Mouse (Mus musculus) neural tube, embryonic 11.5 days (tissue): ENCODE measurements around the gene Dmrtb1. TPM values are rescaled to one million over a fixed set of nuclear protein-coding genes. Genes with fewer than 3 reads are reported as not detected.

Experiments used
- ATAC-seq: fragments of 200-750 bp; cut with Nextera tagmentation; 2 replicates; pipeline ENCODE4 v1.8.0; 2017; ENCODE audit warnings: moderate number of reproducible peaks, mild to moderate bottlenecking, moderate TSS enrichment, moderate library complexity; ENCODE audit not compliant: insufficient read depth, low FRiP score, low TSS enrichment
- DNase-seq: peaks from one replicate; pipeline ENCODE4 v3.0.0-alpha.2; 2015; ENCODE audit warnings: low spot score
- H3K27ac ChIP-seq: fragments of 300-500 bp; sonication (generic); 2 replicates; pipeline ENCODE4 v1.5.1; 2014; ENCODE audit warnings: low read depth, mild to moderate bottlenecking, low read length
- H3K27me3 ChIP-seq: fragments of 300-500 bp; sonication (generic); 2 replicates; pipeline ENCODE4 v1.6.1; 2014; ENCODE audit warnings: mild to moderate bottlenecking, low read length, mixed read lengths; ENCODE audit not compliant: control insufficient read depth, insufficient read depth
- H3K36me3 ChIP-seq: fragments of 300-500 bp; sonication (generic); 2 replicates; pipeline ENCODE4 v1.6.1; 2014; ENCODE audit warnings: mild to moderate bottlenecking, low read length, moderate library complexity, mixed read lengths; ENCODE audit not compliant: control insufficient read depth, insufficient read depth
- H3K4me1 ChIP-seq: fragments of 300-500 bp; sonication (generic); 2 replicates; pipeline ENCODE4 v1.6.1; 2014; ENCODE audit warnings: low read length, mixed read lengths; ENCODE audit not compliant: control insufficient read depth, insufficient read depth
- H3K4me2 ChIP-seq: fragments of 300-500 bp; sonication (generic); 2 replicates; pipeline ENCODE4 v1.6.1; 2014; ENCODE audit warnings: low read depth, mild to moderate bottlenecking, moderate library complexity
- H3K4me3 ChIP-seq: fragments of 300-500 bp; sonication (generic); 2 replicates; pipeline ENCODE4 v1.5.1; 2014; ENCODE audit warnings: low read depth, low read length
- H3K9ac ChIP-seq: fragments of 300-500 bp; sonication (generic); 2 replicates; pipeline ENCODE4 v1.6.1; 2014; ENCODE audit warnings: mild to moderate bottlenecking, low read length
- H3K9me3 ChIP-seq: fragments of 300-500 bp; sonication (generic); 2 replicates; pipeline ENCODE4 v1.6.1; 2016; ENCODE audit warnings: low read length; ENCODE audit not compliant: control insufficient read depth
- WGBS: fragments of 180-500 bp; shearing (Covaris S2); extraction: QIAGEN DNeasy Blood & Tissue Kit; methylation state at CpG from one replicate; pipeline ENCODE4 v1.1.7; 2014; 5-methylcytosine and 5-hydroxymethylcytosine counted together
- polyA plus RNA-seq: library from polyadenylated mRNA; unstranded; fragments of >200 nt; fragmentation: Nextera tagmentation; extraction: Ambion mirVana; gene quantifications from 2 replicates; pipeline ENCODE4 v1.2.1, GENCODE M21; 2014

Dmrtb1 gene
- polyA plus RNA-seq: 5.8 and 7.1 TPM in 2 replicates

GRCm38 (mm10) chr4:107684130-107684529 is at the start of gene Dmrtb1:
Dmrtb1 (minus strand) TSS chr4:107684230.
- Histone ChIP-seq H3K36me3 (no peaks in the 10 kb centered on the region), H3K9ac (no peak within 1 kb of the TSS), H3K27ac (no peak within 1 kb of the TSS), H3K27me3 (no peaks in the 10 kb centered on the region), H3K4me1 (peaks cover 14% of the 10 kb centered on the region), H3K4me3 (no peak within 1 kb of the TSS), H3K9me3 (no peaks in the 10 kb centered on the region), H3K4me2 (no peak within 1 kb of the TSS)
- 89% methylated on average over 14 of the region's 14 CpGs for WGBS
- no peak for ATAC-seq
- DNase-seq: no peak

GRCm38 (mm10) chr4:107733603-107734002 is 49.6 kb upstream of the Dmrtb1 start:
- no peaks in the 10 kb centered on the region for H3K27me3 ChIP-seq
- no peak overlapping the region for H3K27ac ChIP-seq
- H3K36me3 ChIP-seq: no peaks in the 10 kb centered on the region
- H3K4me3 ChIP-seq: no peak overlapping the region
- H3K4me2 ChIP-seq: no peak overlapping the region
- no peak for ATAC-seq
- H3K9ac ChIP-seq: no peak overlapping the region
- whole genome bisulfite sequencing: 13% methylated on average over 3 of the region's 3 CpGs
- DNase-seq: no peak
- no peaks in the 10 kb centered on the region for H3K9me3 ChIP-seq
- H3K4me1 ChIP-seq: peaks cover 21% of the 10 kb centered on the region

GRCm38 (mm10) chr4:107732624-107733023 is 48.6 kb upstream of the Dmrtb1 start:
- H3K4me2 ChIP-seq: no peak overlapping the region
- no peak overlapping the region for H3K9ac ChIP-seq
- no peaks in the 10 kb centered on the region for H3K9me3 ChIP-seq
- peaks cover 21% of the 10 kb centered on the region for H3K4me1 ChIP-seq
- H3K27me3 ChIP-seq: no peaks in the 10 kb centered on the region
- H3K27ac ChIP-seq: no peak overlapping the region
- no peaks in the 10 kb centered on the region for H3K36me3 ChIP-seq
- 11% methylated on average over 4 of the region's 4 CpGs for WGBS
- H3K4me3 ChIP-seq: no peak overlapping the region
- no peak for DNase-seq
- 0 out of 2 replicates have a peak, but pooled peaks have one; percentile 35 for ATAC-seq

- ATAC-seq (0 out of 2 replicates have a peak, but pooled peaks have one; percentile 31), DNase-seq (no peak)
- Histone ChIP-seq H3K27ac (no peak overlapping the region), H3K9me3 (no peaks in the 10 kb centered on the region), H3K4me2 (no peak overlapping the region), H3K4me3 (no peak overlapping the region), H3K27me3 (no peaks in the 10 kb centered on the region), H3K4me1 (peaks cover 21% of the 10 kb centered on the region), H3K36me3 (no peaks in the 10 kb centered on the region), H3K9ac (no peak overlapping the region)
- 8% methylated on average over 4 of the region's 4 CpGs for WGBS
These were observed 48.2 kb upstream of the Dmrtb1 start for GRCm38 (mm10) chr4:107732182-107732581.

- Histone ChIP-seq H3K27ac (no peak overlapping the region), H3K9me3 (no peaks in the 10 kb centered on the region), H3K27me3 (no peaks in the 10 kb centered on the region), H3K4me1 (peaks cover 21% of the 10 kb centered on the region), H3K9ac (no peak overlapping the region), H3K4me2 (no peak overlapping the region), H3K36me3 (no peaks in the 10 kb centered on the region), H3K4me3 (no peak overlapping the region)
- DNase-seq (no peak), ATAC-seq (no peak)
- 45% methylated on average over 8 of the region's 8 CpGs for WGBS
These were observed 47.0 kb upstream of the Dmrtb1 start for GRCm38 (mm10) chr4:107731088-107731465.

GRCm38 (mm10) chr4:107730391-107731087 is 46.5 kb upstream of the Dmrtb1 start:
- H3K4me3 ChIP-seq: no peak overlapping the region
- peaks cover 21% of the 10 kb centered on the region for H3K4me1 ChIP-seq
- H3K4me2 ChIP-seq: no peak overlapping the region
- ATAC-seq: no peak
- H3K36me3 ChIP-seq: no peaks in the 10 kb centered on the region
- H3K27ac ChIP-seq: no peak overlapping the region
- no peaks in the 10 kb centered on the region for H3K9me3 ChIP-seq
- DNase-seq: no peak
- no peak overlapping the region for H3K9ac ChIP-seq
- H3K27me3 ChIP-seq: no peaks in the 10 kb centered on the region
- whole genome bisulfite sequencing: 76% methylated on average over 15 of the region's 15 CpGs

- Histone ChIP-seq H3K36me3 (no peaks in the 10 kb centered on the region), H3K9ac (no peak overlapping the region), H3K27ac (no peak overlapping the region), H3K4me3 (no peak overlapping the region), H3K4me2 (no peak overlapping the region), H3K9me3 (no peaks in the 10 kb centered on the region), H3K27me3 (no peaks in the 10 kb centered on the region), H3K4me1 (no peaks in the 10 kb centered on the region)
- DNase-seq (no peak), ATAC-seq (no peak)
- 75% methylated on average over 9 of the region's 9 CpGs for WGBS
These were observed 41.4 kb upstream of the Dmrtb1 start for GRCm38 (mm10) chr4:107725432-107725831.

- ATAC-seq (no peak), DNase-seq (no peak)
- Histone ChIP-seq H3K36me3 (no peaks in the 10 kb centered on the region), H3K9ac (no peak overlapping the region), H3K9me3 (no peaks in the 10 kb centered on the region), H3K27ac (no peak overlapping the region), H3K4me3 (no peak overlapping the region), H3K27me3 (no peaks in the 10 kb centered on the region), H3K4me2 (no peak overlapping the region), H3K4me1 (no peaks in the 10 kb centered on the region)
- WGBS: 85% methylated on average over 11 of the region's 11 CpGs
These were observed 36.2 kb upstream of the Dmrtb1 start for GRCm38 (mm10) chr4:107720043-107720830.

- no peak overlapping the region for H3K4me3 ChIP-seq
- no peak for DNase-seq
- no peak overlapping the region for H3K27ac ChIP-seq
- no peak overlapping the region for H3K4me2 ChIP-seq
- no peak overlapping the region for H3K9ac ChIP-seq
- no peaks in the 10 kb centered on the region for H3K4me1 ChIP-seq
- WGBS: 84% methylated on average over 5 of the region's 5 CpGs
- ATAC-seq: no peak
- no peaks in the 10 kb centered on the region for H3K27me3 ChIP-seq
- H3K9me3 ChIP-seq: no peaks in the 10 kb centered on the region
- no peaks in the 10 kb centered on the region for H3K36me3 ChIP-seq
These were observed 35.1 kb upstream of the Dmrtb1 start for GRCm38 (mm10) chr4:107719161-107719560.
